19 mouse cellular contexts compared by ENCODE assay signal in genomic region chr9:54705561-54705960, GRCm38 (mm10). TPM values are rescaled to one million over a fixed set of nuclear protein-coding genes. Genes with fewer than 3 reads are reported as not detected.
DNase-seq lines count a peak whose midpoint lies in the region; ATAC-seq and TF ChIP-seq lines count a peak whose summit lies in the region.
"Had no signal": no experiment of that assay in that cellular context is flagged by ENCODE, and none has a peak within 500 bp of the region (broad histone marks: within the 10 kb centered on the region; RNA-seq: fewer than 3 reads in every experiment).

No protein-coding gene starts in this region.

- TF ChIP-seq CTCF in liver, embryonic 14.5 days (IDR thresholded peaks at IDR 0.05; ENCODE audit: low read depth) = no peak

- DNase-seq in liver, embryonic 11.5 days (ENCODE audit: low spot score) = no peak
- DNase-seq in liver = no peak
- peak; percentile 16 for DNase-seq in testis, postnatal 14 days (ENCODE audit: low spot score)
- no peak for DNase-seq in testis, postnatal 10 days (ENCODE audit: low spot score)
- DNase-seq in liver, embryonic 14.5 days (ENCODE audit: low read depth in 3 of 3, low spot score in 3 of 3) = no peak
- DNase-seq in cerebellum, postnatal 10 days = no peak
- no peak for DNase-seq in adrenal gland, postnatal 25 days
- DNase-seq: adrenal gland, adult 8-10 months; cerebellum, adult 11-12 months; cerebellum, adult 9-10 months; cerebellum, postnatal 36 days; gastrocnemius, postnatal 36 days; heart, adult 11 months; heart, postnatal 36 days had no signal

- H3K36me3 ChIP-seq in liver, embryonic 11.5 days (ENCODE audit: control insufficient read depth, insufficient read depth, low read length) = peaks cover under 1% of the 10 kb centered on the region; the same call in 1 of the 2 replicates
- peaks cover 39% of the 10 kb centered on the region for H3K36me3 ChIP-seq in liver, embryonic 14.5 days (replicated peaks; ENCODE audit: control insufficient read depth, insufficient read depth, low read depth)

- no peak for TF ChIP-seq EP300 in liver, embryonic 14.5 days (IDR thresholded peaks at IDR 0.05; ENCODE audit: low read depth)

- WGBS in liver, embryonic 11.5 days = 21% methylated on average over 1 of the region's 1 CpGs
- WGBS in liver, embryonic 14.5 days (ENCODE audit: insufficient replicate concordance) = 7% methylated on average over 1 of the region's 1 CpGs

- H3K4me3 ChIP-seq in liver, embryonic 11.5 days (ENCODE audit: low read depth, low read length) = no peak overlapping the region
- H3K4me3 ChIP-seq in liver, embryonic 14.5 days (ENCODE audit: insufficient read depth in 1 of 2, low read depth in 2 of 2, low read length in 2 of 2) = no peak overlapping the region
- H3K4me3 ChIP-seq: embryonic facial prominence, embryonic 15.5 days; forebrain, embryonic 13.5 days; heart, embryonic 13.5 days; hindbrain, embryonic 15.5 days had no signal

- no peaks in the 10 kb centered on the region for H3K9me3 ChIP-seq in liver, embryonic 11.5 days (ENCODE audit: control insufficient read depth, low read length)
- H3K9me3 ChIP-seq in liver, embryonic 14.5 days (ENCODE audit: control insufficient read depth, low read length) = no peaks in the 10 kb centered on the region
- H3K9me3 ChIP-seq: embryonic facial prominence, embryonic 15.5 days; forebrain, embryonic 13.5 days; heart, embryonic 13.5 days; hindbrain, embryonic 15.5 days had no signal

- H3K9ac ChIP-seq in liver, embryonic 11.5 days (ENCODE audit: low read depth, low read length) = no peak overlapping the region
- peak overlapping the region; percentile 20; the same call in 1 of the 2 replicates for H3K9ac ChIP-seq in liver, embryonic 14.5 days (replicated peaks)
- H3K9ac ChIP-seq: embryonic facial prominence, embryonic 15.5 days; forebrain, embryonic 13.5 days; heart, embryonic 13.5 days; hindbrain, embryonic 15.5 days had no signal

- H3K27ac ChIP-seq in liver, embryonic 11.5 days (ENCODE audit: low read depth, low read length) = no peak overlapping the region
- peak overlapping the region; percentile 28; the same call in 1 of the 2 replicates for H3K27ac ChIP-seq in liver, embryonic 14.5 days
- H3K27ac ChIP-seq: embryonic facial prominence, embryonic 15.5 days; forebrain, embryonic 13.5 days; heart, embryonic 13.5 days; hindbrain, embryonic 15.5 days had no signal

- peak; percentile 20; the same call in 1 of the 2 replicates for ATAC-seq in liver, embryonic 11.5 days (replicated peaks; ENCODE audit: low FRiP score)
- ATAC-seq in liver, embryonic 14.5 days (ENCODE audit: insufficient read depth) = no peak
- ATAC-seq: forebrain, embryonic 13.5 days; inflammation-experienced regulatory T-cells, adult 6 months had no signal

- no peak overlapping the region for H3K4me2 ChIP-seq in liver, embryonic 11.5 days
- H3K4me2 ChIP-seq in liver, embryonic 14.5 days (ENCODE audit: low read depth) = peak overlapping the region; percentile 64
- H3K4me2 ChIP-seq: embryonic facial prominence, embryonic 15.5 days; forebrain, embryonic 13.5 days; heart, embryonic 13.5 days; hindbrain, embryonic 15.5 days had no signal

- H3K27me3 ChIP-seq in liver, embryonic 11.5 days (replicated peaks; ENCODE audit: control insufficient read depth, insufficient read depth, low read length) = peaks cover 12% of the 10 kb centered on the region
- H3K27me3 ChIP-seq in liver, embryonic 14.5 days (ENCODE audit: control insufficient read depth, insufficient read depth, low read length) = peaks cover 5% of the 10 kb centered on the region; the same call in 1 of the 2 replicates
- H3K27me3 ChIP-seq: embryonic facial prominence, embryonic 15.5 days had no signal

- H3K4me1 ChIP-seq in liver, embryonic 11.5 days (replicated peaks; ENCODE audit: control insufficient read depth, insufficient read depth, low read length) = peaks cover 35% of the 10 kb centered on the region
- peaks cover 50 to 56% of the 10 kb centered on the region in 2 experiments for H3K4me1 ChIP-seq in liver, embryonic 14.5 days (replicated peaks; ENCODE audit: control insufficient read depth in 2 of 2, insufficient read depth in 2 of 2, low read length in 1 of 2)

RNA-seq across cellular contexts. Expression of gene Dnaja4, which starts 6.9 kb away (rescaled TPM):
- 11.7 and 13.2 TPM in 2 replicates for polyA plus RNA-seq in liver, embryonic 11.5 days (2014; fragmentation: Nextera tagmentation; extraction: Ambion mirVana)
- polyA plus RNA-seq in liver, embryonic 14.5 days (2012; rRNA removed) = 11.9 and 16.4 TPM in 2 replicates
- 20.1 and 20.3 TPM in 2 replicates for polyA plus RNA-seq in liver, embryonic 14.5 days (2014; fragmentation: Nextera tagmentation; extraction: Ambion mirVana)
- total RNA-seq in adrenal gland, postnatal 25 days (2021) = 16.7 and 23.1 TPM in 2 replicates

RNA-seq across cellular contexts. Expression of gene Wdr61, which starts 28.8 kb away (rescaled TPM):
- polyA plus RNA-seq in liver, embryonic 11.5 days (2014; fragmentation: Nextera tagmentation; extraction: Ambion mirVana) = 198 and 203 TPM in 2 replicates
- 34.8 and 50.6 TPM in 2 replicates for polyA plus RNA-seq in liver, embryonic 14.5 days (2012; rRNA removed)
- polyA plus RNA-seq in liver, embryonic 14.5 days (2014; fragmentation: Nextera tagmentation; extraction: Ambion mirVana) = 106 and 108 TPM in 2 replicates
- total RNA-seq in adrenal gland, postnatal 25 days (2021) = 63.7 and 72.0 TPM in 2 replicates

RNA-seq across cellular contexts. Expression of gene Acsbg1, which starts 43.9 kb away (rescaled TPM):
- polyA plus RNA-seq in liver, embryonic 11.5 days (2014; fragmentation: Nextera tagmentation; extraction: Ambion mirVana) = 0.11 and 0.18 TPM in 2 replicates
- polyA plus RNA-seq in liver, embryonic 14.5 days (2012; rRNA removed) = 0.04 and 0.09 TPM in 2 replicates
- polyA plus RNA-seq in liver, embryonic 14.5 days (2014; fragmentation: Nextera tagmentation; extraction: Ambion mirVana) = 0.13 TPM in 1 of 2 replicates, not detected in the other
- total RNA-seq in adrenal gland, postnatal 25 days (2021) = 86.2 and 108 TPM in 2 replicates

RNA-seq across cellular contexts. Expression of gene Crabp1, which starts 59.0 kb away (rescaled TPM):
- 37.0 and 40.0 TPM in 2 replicates for polyA plus RNA-seq in liver, embryonic 11.5 days (2014; fragmentation: Nextera tagmentation; extraction: Ambion mirVana)
- 0.78 and 0.99 TPM in 2 replicates for polyA plus RNA-seq in liver, embryonic 14.5 days (2012; rRNA removed)
- polyA plus RNA-seq in liver, embryonic 14.5 days (2014; fragmentation: Nextera tagmentation; extraction: Ambion mirVana) = 0.17 and 0.66 TPM in 2 replicates
- 8.4 and 9.5 TPM in 2 replicates for total RNA-seq in adrenal gland, postnatal 25 days (2021)
- total RNA-seq: heart, postnatal 36 days had no signal
- polyA plus RNA-seq: inflammation-experienced regulatory T-cells, adult 6 months had no signal
